Mouse (Mus musculus) frontal cortex, postnatal 25 days (tissue): ENCODE measurements at regions not wholly inside any gene's neighbourhood (a gene's known extent, or its start where the extent isn't known, plus 50 kb on each side); places are given as distances from the start of the nearest gene placed in this dataset.

ENCODE experiments used
- DNase-seq, 2 experiments: peaks; one replicate each; pipeline ENCODE4 v3.0.0; 2022; ENCODE audit warnings: low spot score in 2 of 2

DNA sequence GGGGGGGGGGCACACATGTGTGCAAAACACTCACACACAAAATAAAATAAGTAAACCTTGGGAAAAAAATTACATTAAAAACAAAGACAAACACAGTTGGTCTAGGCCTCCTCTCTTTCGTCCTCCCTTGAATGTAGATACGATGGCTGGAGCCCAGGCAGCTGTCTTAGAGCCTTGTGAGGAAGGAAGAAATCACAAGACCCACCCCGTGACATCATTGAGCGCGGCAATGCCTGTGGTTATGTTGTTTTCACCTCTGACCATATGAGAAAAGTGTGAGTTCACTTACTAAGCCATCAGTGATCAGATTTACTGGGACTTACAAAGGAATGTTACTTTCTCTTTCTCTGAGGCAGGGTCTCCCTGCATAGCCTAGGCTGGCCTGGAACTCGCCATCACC lies 64.8 kb upstream of the Slc6a6 start:
- DNase-seq, result no peak

- no peak for DNase-seq
Measured at GRCm38 (mm10) chr6:91619735-91620732, 63.8 kb upstream of the Slc6a6 start.

DNA sequence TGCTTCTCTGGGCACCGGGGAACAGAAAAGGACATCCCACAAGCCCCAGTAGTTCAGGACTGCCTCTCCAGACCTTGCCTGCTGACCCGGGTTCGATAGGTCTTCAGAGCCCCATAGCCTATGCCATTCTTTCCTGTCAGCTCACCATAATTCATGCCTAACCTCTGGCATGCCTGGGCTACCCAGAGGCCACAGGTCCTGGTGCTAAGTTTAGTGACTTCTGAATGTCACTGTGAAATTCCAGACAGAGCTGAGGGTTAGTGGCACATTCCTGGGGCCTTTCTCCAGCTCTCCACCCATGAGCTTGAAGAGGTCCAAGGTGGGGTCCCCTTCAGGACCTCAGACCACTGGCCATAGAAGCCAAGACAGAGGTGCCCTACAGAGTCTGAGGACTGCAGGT lies 62.4 kb upstream of the Slc6a6 start:
- DNase-seq, result no peak

- no peak for DNase-seq
Measured at GRCm38 (mm10) chr6:91622425-91622824, 61.4 kb upstream of the Slc6a6 start.

DNA sequence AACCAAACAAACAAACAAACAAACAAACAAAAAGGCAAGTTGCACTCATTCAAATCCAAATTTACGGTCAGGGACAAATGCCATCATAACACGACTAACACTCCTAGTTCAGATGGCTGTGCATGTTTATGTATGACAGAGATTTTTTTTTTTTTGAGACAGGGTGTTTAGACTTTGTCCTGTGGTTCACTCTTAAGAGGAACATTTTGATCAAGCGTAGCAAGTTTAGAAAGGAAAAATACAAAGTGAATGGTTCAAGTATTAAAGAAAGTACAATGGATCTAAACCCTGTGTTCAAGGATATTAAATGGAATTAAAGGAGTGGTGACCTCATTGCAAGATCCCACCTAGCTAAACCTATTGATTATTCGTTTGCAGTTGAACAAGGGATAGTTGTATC lies 60.2 kb upstream of the Slc6a6 start:
- no peak for DNase-seq

- DNase-seq, result no peak
Measured at GRCm38 (mm10) chr6:91629230-91629629, 54.6 kb upstream of the Slc6a6 start.

DNA sequence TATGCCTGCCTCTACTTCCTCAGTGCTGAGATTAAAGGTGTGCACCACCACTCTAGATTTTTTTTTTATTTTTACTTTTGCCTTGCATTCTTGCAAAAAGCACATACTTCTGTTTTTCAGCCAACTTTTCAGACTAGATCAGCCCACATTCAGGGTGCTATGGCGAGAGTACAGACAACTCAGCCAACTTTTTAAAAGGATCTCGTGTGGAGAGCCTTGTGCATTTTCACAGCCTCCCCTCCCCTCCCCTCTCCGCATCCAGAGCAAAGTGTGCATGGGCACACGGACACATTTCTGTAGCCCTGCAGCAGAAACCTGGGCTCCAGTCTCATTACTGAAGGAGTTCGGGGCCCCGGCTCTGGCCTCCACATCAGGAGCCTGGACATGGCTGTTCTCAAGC lies 52.6 kb upstream of the Slc6a6 start:
- DNase-seq, result no peak
